Mouse (Mus musculus): ENCODE data around the gene AI481877. TPM values are rescaled to one million over a fixed set of nuclear protein-coding genes. Genes with fewer than 3 reads are reported as not detected.

The AI481877 gene
- polyA plus RNA-seq, 2 experiments, result not detected

- Histone ChIP-seq H3K9me3 (ENCODE audit: control insufficient read depth, low read length) (no peaks in the 10 kb centered on the region), H3K27me3 (ENCODE audit: control insufficient read depth, insufficient read depth, low read length) (no peaks in the 10 kb centered on the region), H3K36me3 (replicated peaks; ENCODE audit: control insufficient read depth, insufficient read depth, low read depth) (no peaks in the 10 kb centered on the region), H3K4me2 (ENCODE audit: low read depth) (no peak overlapping the region), H3K27ac (no peak overlapping the region), H3K4me1 (replicated peaks; ENCODE audit: control insufficient read depth in 2 of 2, insufficient read depth in 2 of 2, low read length in 1 of 2) (no peaks in the 10 kb centered on the region), H3K9ac (replicated peaks) (no peak overlapping the region), H3K4me3 (ENCODE audit: insufficient read depth in 1 of 2, low read depth in 2 of 2, low read length in 2 of 2) (no peak overlapping the region)
- 56% methylated on average over 4 of the region's 4 CpGs for WGBS (ENCODE audit: insufficient replicate concordance)
- TF ChIP-seq CTCF (IDR thresholded peaks at IDR 0.05; ENCODE audit: low read depth), result no peak
- DNase-seq (ENCODE audit: low read depth in 3 of 3, low spot score in 3 of 3), result no peak
- ATAC-seq (ENCODE audit: insufficient read depth), result no peak
Measured at GRCm38 (mm10) chr4:59128935-59129334, 9.8 kb downstream of the AI481877 start.

GRCm38 (mm10) chr4:59125053-59125452 lies 13.7 kb downstream of the AI481877 start:
- Histone ChIP-seq H3K27ac (no peak overlapping the region), H3K4me1 (replicated peaks; ENCODE audit: control insufficient read depth in 2 of 2, insufficient read depth in 2 of 2, low read length in 1 of 2) (no peaks in the 10 kb centered on the region), H3K4me2 (ENCODE audit: low read depth) (no peak overlapping the region), H3K27me3 (ENCODE audit: control insufficient read depth, insufficient read depth, low read length) (no peaks in the 10 kb centered on the region), H3K9me3 (ENCODE audit: control insufficient read depth, low read length) (no peaks in the 10 kb centered on the region), H3K4me3 (ENCODE audit: insufficient read depth in 1 of 2, low read depth in 2 of 2, low read length in 2 of 2) (no peak overlapping the region), H3K9ac (replicated peaks) (no peak overlapping the region), H3K36me3 (replicated peaks; ENCODE audit: control insufficient read depth, insufficient read depth, low read depth) (no peaks in the 10 kb centered on the region)
- TF ChIP-seq EP300 (IDR thresholded peaks at IDR 0.05; ENCODE audit: low read depth), result no peak
- no peak for TF ChIP-seq CTCF (IDR thresholded peaks at IDR 0.05; ENCODE audit: low read depth)
- WGBS (ENCODE audit: insufficient replicate concordance), result 54% methylated on average over 1 of the region's 1 CpGs
- no peak for DNase-seq (ENCODE audit: low read depth in 3 of 3, low spot score in 3 of 3)
- ATAC-seq (ENCODE audit: insufficient read depth), result no peak

- TF ChIP-seq CTCF (IDR thresholded peaks at IDR 0.05; ENCODE audit: low read depth) (peak; percentile 11; the same call in 1 of the 2 replicates), EP300 (IDR thresholded peaks at IDR 0.05; ENCODE audit: low read depth) (no peak)
- no peaks in the 10 kb centered on the region for H3K27me3 ChIP-seq (ENCODE audit: control insufficient read depth, insufficient read depth, low read length)
- H3K4me3 ChIP-seq (ENCODE audit: insufficient read depth in 1 of 2, low read depth in 2 of 2, low read length in 2 of 2), result no peak overlapping the region
- ATAC-seq (ENCODE audit: insufficient read depth), result no peak
- no peak overlapping the region for H3K27ac ChIP-seq
- H3K4me2 ChIP-seq (ENCODE audit: low read depth), result no peak overlapping the region
- H3K9me3 ChIP-seq (ENCODE audit: control insufficient read depth, low read length), result no peaks in the 10 kb centered on the region
- H3K9ac ChIP-seq (replicated peaks), result no peak overlapping the region
- no peak for DNase-seq (ENCODE audit: low read depth in 3 of 3, low spot score in 3 of 3)
- no peaks in the 10 kb centered on the region for H3K4me1 ChIP-seq (replicated peaks; ENCODE audit: control insufficient read depth in 2 of 2, insufficient read depth in 2 of 2, low read length in 1 of 2)
- H3K36me3 ChIP-seq (replicated peaks; ENCODE audit: control insufficient read depth, insufficient read depth, low read depth), result no peaks in the 10 kb centered on the region
Measured at GRCm38 (mm10) chr4:59123557-59123956, 15.2 kb downstream of the AI481877 start.

- no peaks in the 10 kb centered on the region for H3K9me3 ChIP-seq (ENCODE audit: control insufficient read depth, low read length)
- TF ChIP-seq CTCF (IDR thresholded peaks at IDR 0.05; ENCODE audit: low read depth) (no peak), EP300 (IDR thresholded peaks at IDR 0.05; ENCODE audit: low read depth) (no peak)
- no peak overlapping the region for H3K27ac ChIP-seq
- DNase-seq (ENCODE audit: low read depth in 3 of 3, low spot score in 3 of 3) (no peak), ATAC-seq (ENCODE audit: insufficient read depth) (no peak)
- H3K4me2 ChIP-seq (ENCODE audit: low read depth), result no peak overlapping the region
- 84% methylated on average over 24 of the region's 24 CpGs for whole genome bisulfite sequencing (ENCODE audit: insufficient replicate concordance)
- H3K4me1 ChIP-seq (replicated peaks; ENCODE audit: control insufficient read depth in 2 of 2, insufficient read depth in 2 of 2, low read length in 1 of 2), result no peaks in the 10 kb centered on the region
- H3K36me3 ChIP-seq (replicated peaks; ENCODE audit: control insufficient read depth, insufficient read depth, low read depth), result no peaks in the 10 kb centered on the region
- H3K9ac ChIP-seq (replicated peaks), result no peak overlapping the region
- H3K27me3 ChIP-seq (ENCODE audit: control insufficient read depth, insufficient read depth, low read length), result no peaks in the 10 kb centered on the region
- H3K4me3 ChIP-seq (ENCODE audit: insufficient read depth in 1 of 2, low read depth in 2 of 2, low read length in 2 of 2), result no peak overlapping the region
Measured at GRCm38 (mm10) chr4:59117644-59118495, 20.9 kb downstream of the AI481877 start.

- ATAC-seq (ENCODE audit: insufficient read depth) (no peak), DNase-seq (ENCODE audit: low read depth in 3 of 3, low spot score in 3 of 3) (no peak)
- TF ChIP-seq CTCF (IDR thresholded peaks at IDR 0.05; ENCODE audit: low read depth) (no peak), EP300 (IDR thresholded peaks at IDR 0.05; ENCODE audit: low read depth) (no peak)
- no peak overlapping the region for H3K4me3 ChIP-seq (ENCODE audit: insufficient read depth in 1 of 2, low read depth in 2 of 2, low read length in 2 of 2)
- H3K4me2 ChIP-seq (ENCODE audit: low read depth), result no peak overlapping the region
- no peak overlapping the region for H3K27ac ChIP-seq
- 71% methylated on average over 4 of the region's 4 CpGs for WGBS (ENCODE audit: insufficient replicate concordance)
- no peaks in the 10 kb centered on the region for H3K9me3 ChIP-seq (ENCODE audit: control insufficient read depth, low read length)
- no peak overlapping the region for H3K9ac ChIP-seq (replicated peaks)
- H3K36me3 ChIP-seq (replicated peaks; ENCODE audit: control insufficient read depth, insufficient read depth, low read depth), result no peaks in the 10 kb centered on the region
- no peaks in the 10 kb centered on the region for H3K4me1 ChIP-seq (replicated peaks; ENCODE audit: control insufficient read depth in 2 of 2, insufficient read depth in 2 of 2, low read length in 1 of 2)
- H3K27me3 ChIP-seq (ENCODE audit: control insufficient read depth, insufficient read depth, low read length), result no peaks in the 10 kb centered on the region
Measured at GRCm38 (mm10) chr4:59108721-59109120, 30.1 kb downstream of the AI481877 start.

Measured in liver, embryonic 14.5 days (tissue).